Comparison of ENCODE assay signal across 16 mouse cellular contexts in genomic region chr5:135557051-135557450, GRCm38 (mm10). TPM values are rescaled to one million over a fixed set of nuclear protein-coding genes. Genes with fewer than 3 reads are reported as not detected.
DNase-seq lines count a peak whose midpoint lies in the region; ATAC-seq lines count a peak whose summit lies in the region.
"Had no signal": no experiment of that assay in that cellular context is flagged by ENCODE, and none has a peak within 500 bp of the region (broad histone marks: within the 10 kb centered on the region; RNA-seq: fewer than 3 reads in every experiment).

No protein-coding gene starts in this region.

- DNase-seq in embryo, embryonic 11 days, result peak; percentile 48
- peak; percentile 52 for DNase-seq in hindbrain, embryonic 11.5 days (ENCODE audit: low spot score)
- DNase-seq in neural tube, embryonic 11.5 days (ENCODE audit: low spot score), result peak; percentile 72
- no peak for DNase-seq in urinary bladder, postnatal 25 days (ENCODE audit: low spot score)
- no peak for DNase-seq in adrenal gland, adult 18-20 months (ENCODE audit: low spot score in 2 of 2)
- no peak for DNase-seq in left cerebral cortex, adult 8-10 months (ENCODE audit: low spot score in 2 of 2)
- DNase-seq: right cerebral cortex, adult 18-20 months had no signal

- no peaks in the 10 kb centered on the region for H3K9me3 ChIP-seq in forebrain, embryonic 12.5 days
- no peaks in the 10 kb centered on the region for H3K9me3 ChIP-seq in forebrain, embryonic 16.5 days (ENCODE audit: control insufficient read depth, low read length)
- H3K9me3 ChIP-seq in hindbrain, embryonic 11.5 days (ENCODE audit: control insufficient read depth, low read length), result no peaks in the 10 kb centered on the region
- H3K9me3 ChIP-seq in neural tube, embryonic 11.5 days (ENCODE audit: control insufficient read depth, low read length), result no peaks in the 10 kb centered on the region
- H3K9me3 ChIP-seq: forebrain, embryonic 15.5 days; heart, embryonic 10.5 days; lung, embryonic 15.5 days had no signal

- H3K27me3 ChIP-seq in forebrain, embryonic 12.5 days, result no peaks in the 10 kb centered on the region
- no peaks in the 10 kb centered on the region for H3K27me3 ChIP-seq in forebrain, embryonic 16.5 days (replicated peaks; ENCODE audit: control insufficient read depth, insufficient read depth, low read length)
- no peaks in the 10 kb centered on the region for H3K27me3 ChIP-seq in hindbrain, embryonic 11.5 days (ENCODE audit: control insufficient read depth, insufficient read depth, low read length)
- no peaks in the 10 kb centered on the region for H3K27me3 ChIP-seq in neural tube, embryonic 11.5 days (ENCODE audit: control insufficient read depth, insufficient read depth, low read length)
- H3K27me3 ChIP-seq: forebrain, embryonic 15.5 days; lung, embryonic 15.5 days had no signal

- no peaks in the 10 kb centered on the region for H3K4me1 ChIP-seq in forebrain, embryonic 12.5 days
- H3K4me1 ChIP-seq in forebrain, embryonic 16.5 days (replicated peaks; ENCODE audit: control insufficient read depth, insufficient read depth, low read length), result no peaks in the 10 kb centered on the region
- H3K4me1 ChIP-seq in hindbrain, embryonic 11.5 days (replicated peaks; ENCODE audit: control insufficient read depth, insufficient read depth, low read length), result no peaks in the 10 kb centered on the region
- H3K4me1 ChIP-seq in neural tube, embryonic 11.5 days (ENCODE audit: control insufficient read depth, insufficient read depth, low read length), result no peaks in the 10 kb centered on the region; the same call in 1 of the 2 replicates
- H3K4me1 ChIP-seq: forebrain, embryonic 15.5 days; lung, embryonic 15.5 days had no signal

- no peak overlapping the region for H3K4me2 ChIP-seq in forebrain, embryonic 12.5 days
- H3K4me2 ChIP-seq in forebrain, embryonic 16.5 days (ENCODE audit: low read length), result no peak overlapping the region
- no peak overlapping the region for H3K4me2 ChIP-seq in hindbrain, embryonic 11.5 days (replicated peaks; ENCODE audit: low read depth, low read length)
- no peak overlapping the region for H3K4me2 ChIP-seq in neural tube, embryonic 11.5 days (ENCODE audit: low read depth)
- H3K4me2 ChIP-seq: forebrain, embryonic 15.5 days; lung, embryonic 15.5 days had no signal

- WGBS in forebrain, embryonic 12.5 days, result 45% methylated on average over 4 of the region's 4 CpGs
- 40% methylated on average over 4 of the region's 4 CpGs for WGBS in forebrain, embryonic 16.5 days
- 32% methylated on average over 4 of the region's 4 CpGs for WGBS in hindbrain, embryonic 11.5 days
- WGBS in neural tube, embryonic 11.5 days, result 31% methylated on average over 4 of the region's 4 CpGs

- H3K36me3 ChIP-seq in forebrain, embryonic 12.5 days (replicated peaks), result no peaks in the 10 kb centered on the region
- H3K36me3 ChIP-seq in forebrain, embryonic 16.5 days (ENCODE audit: control insufficient read depth, insufficient read depth), result no peaks in the 10 kb centered on the region
- H3K36me3 ChIP-seq in hindbrain, embryonic 11.5 days (ENCODE audit: control insufficient read depth, insufficient read depth, low read length), result no peaks in the 10 kb centered on the region
- H3K36me3 ChIP-seq in neural tube, embryonic 11.5 days (ENCODE audit: control insufficient read depth, insufficient read depth, low read length), result no peaks in the 10 kb centered on the region
- H3K36me3 ChIP-seq: forebrain, embryonic 15.5 days; heart, embryonic 10.5 days; lung, embryonic 15.5 days had no signal

- no peak overlapping the region for H3K4me3 ChIP-seq in forebrain, embryonic 12.5 days (replicated peaks)
- no peak overlapping the region for H3K4me3 ChIP-seq in forebrain, embryonic 16.5 days (replicated peaks; ENCODE audit: low read length)
- no peak overlapping the region for H3K4me3 ChIP-seq in hindbrain, embryonic 11.5 days (ENCODE audit: low read depth, low read length)
- H3K4me3 ChIP-seq in neural tube, embryonic 11.5 days (ENCODE audit: low read depth, low read length), result no peak overlapping the region
- H3K4me3 ChIP-seq: forebrain, embryonic 15.5 days; heart, embryonic 10.5 days; layer of hippocampus, adult 2 months; lung, embryonic 15.5 days had no signal

- H3K27ac ChIP-seq in forebrain, embryonic 12.5 days, result no peak overlapping the region
- no peak overlapping the region for H3K27ac ChIP-seq in forebrain, embryonic 16.5 days (ENCODE audit: low read length)
- peak overlapping the region; percentile 61 for H3K27ac ChIP-seq in hindbrain, embryonic 11.5 days (ENCODE audit: low read depth, low read length)
- peak overlapping the region; percentile 80 for H3K27ac ChIP-seq in neural tube, embryonic 11.5 days (ENCODE audit: low read depth, low read length)
- H3K27ac ChIP-seq: forebrain, embryonic 15.5 days; layer of hippocampus, adult 2 months; lung, embryonic 15.5 days had no signal

- H3K9ac ChIP-seq in forebrain, embryonic 12.5 days, result no peak overlapping the region
- H3K9ac ChIP-seq in forebrain, embryonic 16.5 days (replicated peaks; ENCODE audit: low read depth, low read length), result no peak overlapping the region
- no peak overlapping the region for H3K9ac ChIP-seq in hindbrain, embryonic 11.5 days (ENCODE audit: low read depth, low read length)
- no peak overlapping the region for H3K9ac ChIP-seq in neural tube, embryonic 11.5 days (ENCODE audit: low read length)
- H3K9ac ChIP-seq: forebrain, embryonic 15.5 days; lung, embryonic 15.5 days had no signal

- peak; percentile 58; the same call in 1 of the 2 replicates for ATAC-seq in forebrain, embryonic 12.5 days (ENCODE audit: low FRiP score)
- ATAC-seq in forebrain, embryonic 16.5 days, result no peak
- ATAC-seq in hindbrain, embryonic 11.5 days (ENCODE audit: low FRiP score), result peak; percentile 81
- ATAC-seq in neural tube, embryonic 11.5 days (ENCODE audit: insufficient read depth, low FRiP score, low TSS enrichment), result peak; percentile 41; the same call in 1 of the 2 replicates
- ATAC-seq: forebrain, embryonic 15.5 days had no signal

RNA-seq across cellular contexts. Expression of gene Ccl26, which starts 6.3 kb away (rescaled TPM):
- polyA plus RNA-seq in forebrain, embryonic 12.5 days (2016; fragmentation: Nextera tagmentation; extraction: Ambion mirVana), result not detected in 2 replicates
- polyA plus RNA-seq in forebrain, embryonic 16.5 days (2015; fragmentation: Nextera tagmentation; extraction: Ambion mirVana), result not detected in 2 replicates
- polyA plus RNA-seq in hindbrain, embryonic 11.5 days (2014; fragmentation: Nextera tagmentation; extraction: Ambion mirVana), result not detected in 2 replicates
- not detected in 2 replicates for polyA plus RNA-seq in neural tube, embryonic 11.5 days (2014; fragmentation: Nextera tagmentation; extraction: Ambion mirVana)
- total RNA-seq in adrenal gland, adult 18-20 months (2021), result not detected
- total RNA-seq in left cerebral cortex, adult 8-10 months (2022), result not detected
- total RNA-seq: ES-E14; layer of hippocampus, adult 2 months had no signal
- polyA plus RNA-seq: forebrain, embryonic 15.5 days; heart, embryonic 10.5 days; intestine, embryonic 14.5 days; limb, embryonic 11.5 days; lung, embryonic 15.5 days had no signal

RNA-seq across cellular contexts. Expression of gene Hip1, which starts 12.1 kb away (rescaled TPM):
- polyA plus RNA-seq in forebrain, embryonic 12.5 days (2016; fragmentation: Nextera tagmentation; extraction: Ambion mirVana), result 58.7 and 64.2 TPM in 2 replicates
- polyA plus RNA-seq in forebrain, embryonic 16.5 days (2015; fragmentation: Nextera tagmentation; extraction: Ambion mirVana), result 29.1 and 32.5 TPM in 2 replicates
- polyA plus RNA-seq in hindbrain, embryonic 11.5 days (2014; fragmentation: Nextera tagmentation; extraction: Ambion mirVana), result 37.6 and 50.0 TPM in 2 replicates
- polyA plus RNA-seq in neural tube, embryonic 11.5 days (2014; fragmentation: Nextera tagmentation; extraction: Ambion mirVana), result 55.5 and 57.3 TPM in 2 replicates
- 10 to 100 TPM; 19.7 to 24.4 TPM for total RNA-seq in adrenal gland, adult 18-20 months (2021)
- total RNA-seq in left cerebral cortex, adult 8-10 months (2022), result 10 to 100 TPM; 41.3 to 47.8 (median 45.0) TPM

RNA-seq across cellular contexts. Expression of gene Ccl24, which starts 15.8 kb away (rescaled TPM):
- 0.74 and 2.1 TPM in 2 replicates for polyA plus RNA-seq in forebrain, embryonic 12.5 days (2016; fragmentation: Nextera tagmentation; extraction: Ambion mirVana)
- polyA plus RNA-seq in forebrain, embryonic 16.5 days (2015; fragmentation: Nextera tagmentation; extraction: Ambion mirVana), result 1.4 and 1.5 TPM in 2 replicates
- 2.0 and 2.7 TPM in 2 replicates for polyA plus RNA-seq in hindbrain, embryonic 11.5 days (2014; fragmentation: Nextera tagmentation; extraction: Ambion mirVana)
- polyA plus RNA-seq in neural tube, embryonic 11.5 days (2014; fragmentation: Nextera tagmentation; extraction: Ambion mirVana), result 0.48 and 1.1 TPM in 2 replicates
- 1 to 10 TPM in 1 of 2 experiments, not detected in 1; 2.1 TPM for total RNA-seq in adrenal gland, adult 18-20 months (2021)
- total RNA-seq in left cerebral cortex, adult 8-10 months (2022), result not detected
- total RNA-seq: ES-E14; layer of hippocampus, adult 2 months had no signal

Comparison
In these comparisons a context has a peak if more than half of its experiments do, and no peak if none do; other contexts are left out.
1. H3K27ac ChIP-seq: peak in hindbrain, embryonic 11.5 days (single experiment) and neural tube, embryonic 11.5 days (single experiment); none in forebrain, embryonic 12.5 days (single experiment) and forebrain, embryonic 16.5 days (single experiment).
2. DNase-seq: peak in embryo, embryonic 11 days (single experiment), hindbrain, embryonic 11.5 days (single experiment) and neural tube, embryonic 11.5 days (single experiment); none in urinary bladder, postnatal 25 days (single experiment), adrenal gland, adult 18-20 months (0 of 2) and left cerebral cortex, adult 8-10 months (0 of 2).